Mouse (Mus musculus): ENCODE results near the gene Cyp46a1. TPM values are rescaled to one million over a fixed set of nuclear protein-coding genes. Genes with fewer than 3 reads are reported as not detected.

The Cyp46a1 gene
- polyA plus RNA-seq, 1 experiment = 1.6 TPM

GRCm38 (mm10) chr12:108313244-108313772 is 20.9 kb upstream of the Cyp46a1 start:
- Histone ChIP-seq H3K4me3 (no peak overlapping the region), H3K36me3 (ENCODE audit: control insufficient read depth, insufficient read depth) (peaks cover 8% of the 10 kb centered on the region), H3K79me2 (ENCODE audit: control insufficient read depth, insufficient read depth) (no peaks in the 10 kb centered on the region), H3K4me2 (ENCODE audit: low read depth) (no peak overlapping the region), H3ac (ENCODE audit: control insufficient read depth, insufficient read length) (no peak overlapping the region), H3K27me3 (ENCODE audit: control insufficient read depth, insufficient read depth, insufficient read length) (no peaks in the 10 kb centered on the region)
- TF ChIP-seq TCF12 (IDR thresholded peaks at IDR 0.05; ENCODE audit: insufficient read depth, poor library complexity, severe bottlenecking) (no peak), REST (IDR thresholded peaks at IDR 0.05; ENCODE audit: insufficient read depth, insufficient read length) (no peak), SRF (IDR thresholded peaks at IDR 0.05; ENCODE audit: control insufficient read depth, insufficient read length, low read depth) (no peak), CEBPB (IDR thresholded peaks at IDR 0.05; ENCODE audit: insufficient read depth, poor library complexity, severe bottlenecking) (no peak)

GRCm38 (mm10) chr12:108315818-108316217 is 18.4 kb upstream of the Cyp46a1 start:
- Histone ChIP-seq H3ac (ENCODE audit: control insufficient read depth, insufficient read length) (no peak overlapping the region), H3K79me2 (ENCODE audit: control insufficient read depth, insufficient read depth) (no peaks in the 10 kb centered on the region), H3K27me3 (ENCODE audit: control insufficient read depth, insufficient read depth, insufficient read length) (no peaks in the 10 kb centered on the region), H3K4me2 (ENCODE audit: low read depth) (no peak overlapping the region), H3K4me3 (no peak overlapping the region), H3K36me3 (ENCODE audit: control insufficient read depth, insufficient read depth) (peaks cover 8% of the 10 kb centered on the region)
- TF ChIP-seq REST (IDR thresholded peaks at IDR 0.05; ENCODE audit: insufficient read depth, insufficient read length) (no peak), SRF (IDR thresholded peaks at IDR 0.05; ENCODE audit: control insufficient read depth, insufficient read length, low read depth) (no peak), MYOG (IDR thresholded peaks at IDR 0.05; ENCODE audit: control insufficient read depth in 1 of 3, insufficient read depth in 1 of 3, insufficient read length in 2 of 3, low read depth in 2 of 3) (no peak), CEBPB (IDR thresholded peaks at IDR 0.05; ENCODE audit: insufficient read depth, poor library complexity, severe bottlenecking) (no peak), USF1 (IDR thresholded peaks at IDR 0.05; ENCODE audit: low read depth) (no peak), POLR2AphosphoS2 (IDR thresholded peaks at IDR 0.05; ENCODE audit: insufficient read length, low read depth) (no peak), E2F4 (IDR thresholded peaks at IDR 0.05; ENCODE audit: insufficient read depth) (no peak), TCF3 (IDR thresholded peaks at IDR 0.05; ENCODE audit: insufficient read length, low read depth) (no peak), MYOD1 (IDR thresholded peaks at IDR 0.05; ENCODE audit: control insufficient read depth in 1 of 3, insufficient read length in 2 of 3, low read depth in 2 of 3) (no peak), POLR2A (IDR thresholded peaks at IDR 0.05; ENCODE audit: insufficient read length, low read depth) (no peak), TCF12 (IDR thresholded peaks at IDR 0.05; ENCODE audit: insufficient read depth, poor library complexity, severe bottlenecking) (no peak), MAX (IDR thresholded peaks at IDR 0.05; ENCODE audit: low read depth) (no peak)

GRCm38 (mm10) chr12:108316655-108317054 is 17.5 kb upstream of the Cyp46a1 start:
- TF ChIP-seq CEBPB (IDR thresholded peaks at IDR 0.05; ENCODE audit: insufficient read depth, poor library complexity, severe bottlenecking) (no peak), POLR2A (IDR thresholded peaks at IDR 0.05; ENCODE audit: insufficient read length, low read depth) (no peak), POLR2AphosphoS2 (IDR thresholded peaks at IDR 0.05; ENCODE audit: insufficient read length, low read depth) (no peak), REST (IDR thresholded peaks at IDR 0.05; ENCODE audit: insufficient read depth, insufficient read length) (no peak), TCF12 (IDR thresholded peaks at IDR 0.05; ENCODE audit: insufficient read depth, poor library complexity, severe bottlenecking) (no peak), SRF (IDR thresholded peaks at IDR 0.05; ENCODE audit: control insufficient read depth, insufficient read length, low read depth) (no peak)
- H3K36me3 ChIP-seq (ENCODE audit: control insufficient read depth, insufficient read depth) = peaks cover 8% of the 10 kb centered on the region
- no peaks in the 10 kb centered on the region for H3K27me3 ChIP-seq (ENCODE audit: control insufficient read depth, insufficient read depth, insufficient read length)
- no peak overlapping the region for H3K4me3 ChIP-seq
- H3K4me2 ChIP-seq (ENCODE audit: low read depth) = no peak overlapping the region
- no peak overlapping the region for H3ac ChIP-seq (ENCODE audit: control insufficient read depth, insufficient read length)
- H3K79me2 ChIP-seq (ENCODE audit: control insufficient read depth, insufficient read depth) = no peaks in the 10 kb centered on the region

GRCm38 (mm10) chr12:108317201-108317738 is 16.9 kb upstream of the Cyp46a1 start:
- no peak overlapping the region for H3K4me2 ChIP-seq (ENCODE audit: low read depth)
- no peak overlapping the region for H3K4me3 ChIP-seq
- H3K79me2 ChIP-seq (ENCODE audit: control insufficient read depth, insufficient read depth) = no peaks in the 10 kb centered on the region
- no peaks in the 10 kb centered on the region for H3K27me3 ChIP-seq (ENCODE audit: control insufficient read depth, insufficient read depth, insufficient read length)
- H3ac ChIP-seq (ENCODE audit: control insufficient read depth, insufficient read length) = no peak overlapping the region
- TF ChIP-seq MYOD1 (IDR thresholded peaks at IDR 0.05; ENCODE audit: control insufficient read depth in 1 of 3, insufficient read length in 2 of 3, low read depth in 2 of 3) = no peak
- TF ChIP-seq MAX (IDR thresholded peaks at IDR 0.05; ENCODE audit: low read depth) = no peak
- TF ChIP-seq USF1 (IDR thresholded peaks at IDR 0.05; ENCODE audit: low read depth) = no peak
- TF ChIP-seq POLR2AphosphoS2 (IDR thresholded peaks at IDR 0.05; ENCODE audit: insufficient read length, low read depth) = no peak
- TF ChIP-seq CEBPB (IDR thresholded peaks at IDR 0.05; ENCODE audit: insufficient read depth, poor library complexity, severe bottlenecking) = no peak
- no peak for TF ChIP-seq REST (IDR thresholded peaks at IDR 0.05; ENCODE audit: insufficient read depth, insufficient read length)
- TF ChIP-seq POLR2A (IDR thresholded peaks at IDR 0.05; ENCODE audit: insufficient read length, low read depth) = no peak
- peaks cover 8% of the 10 kb centered on the region for H3K36me3 ChIP-seq (ENCODE audit: control insufficient read depth, insufficient read depth)

- no peaks in the 10 kb centered on the region for H3K27me3 ChIP-seq (ENCODE audit: control insufficient read depth, insufficient read depth, insufficient read length)
- no peak overlapping the region for H3K4me2 ChIP-seq (ENCODE audit: low read depth)
- H3K79me2 ChIP-seq (ENCODE audit: control insufficient read depth, insufficient read depth) = no peaks in the 10 kb centered on the region
- no peak overlapping the region for H3ac ChIP-seq (ENCODE audit: control insufficient read depth, insufficient read length)
- H3K36me3 ChIP-seq (ENCODE audit: control insufficient read depth, insufficient read depth) = peaks cover 6% of the 10 kb centered on the region
- TF ChIP-seq TCF3 (IDR thresholded peaks at IDR 0.05; ENCODE audit: insufficient read length, low read depth) (no peak), MYOD1 (IDR thresholded peaks at IDR 0.05; ENCODE audit: control insufficient read depth in 1 of 3, insufficient read length in 2 of 3, low read depth in 2 of 3) (no peak), REST (IDR thresholded peaks at IDR 0.05; ENCODE audit: insufficient read depth, insufficient read length) (no peak), POLR2A (IDR thresholded peaks at IDR 0.05; ENCODE audit: insufficient read length, low read depth) (no peak), TCF12 (IDR thresholded peaks at IDR 0.05; ENCODE audit: insufficient read depth, poor library complexity, severe bottlenecking) (no peak), MYOG (IDR thresholded peaks at IDR 0.05; ENCODE audit: control insufficient read depth in 1 of 3, insufficient read depth in 1 of 3, insufficient read length in 2 of 3, low read depth in 2 of 3) (no peak), SRF (IDR thresholded peaks at IDR 0.05; ENCODE audit: control insufficient read depth, insufficient read length, low read depth) (no peak), MAX (IDR thresholded peaks at IDR 0.05; ENCODE audit: low read depth) (no peak), USF1 (IDR thresholded peaks at IDR 0.05; ENCODE audit: low read depth) (no peak), POLR2AphosphoS2 (IDR thresholded peaks at IDR 0.05; ENCODE audit: insufficient read length, low read depth) (no peak), E2F4 (IDR thresholded peaks at IDR 0.05; ENCODE audit: insufficient read depth) (no peak), CEBPB (IDR thresholded peaks at IDR 0.05; ENCODE audit: insufficient read depth, poor library complexity, severe bottlenecking) (no peak)
- no peak overlapping the region for H3K4me3 ChIP-seq
These were observed 16.3 kb upstream of the Cyp46a1 start for GRCm38 (mm10) chr12:108317826-108318430.

Data from myocyte (in vitro differentiated cells).